Mouse (Mus musculus): ENCODE measurements around the gene Smg6. TPM values are rescaled to one million over a fixed set of nuclear protein-coding genes. Genes with fewer than 3 reads are reported as not detected.
"Not testable (repeated sequence)": the region's sequence is repeated elsewhere in the genome, so short reads cannot be mapped to it uniquely, and the experiment has no call there.

Smg6 gene
- total RNA-seq, 4 experiments from 2014 or later, result 16.7 to 22.8 (median 20.2) TPM

DNA sequence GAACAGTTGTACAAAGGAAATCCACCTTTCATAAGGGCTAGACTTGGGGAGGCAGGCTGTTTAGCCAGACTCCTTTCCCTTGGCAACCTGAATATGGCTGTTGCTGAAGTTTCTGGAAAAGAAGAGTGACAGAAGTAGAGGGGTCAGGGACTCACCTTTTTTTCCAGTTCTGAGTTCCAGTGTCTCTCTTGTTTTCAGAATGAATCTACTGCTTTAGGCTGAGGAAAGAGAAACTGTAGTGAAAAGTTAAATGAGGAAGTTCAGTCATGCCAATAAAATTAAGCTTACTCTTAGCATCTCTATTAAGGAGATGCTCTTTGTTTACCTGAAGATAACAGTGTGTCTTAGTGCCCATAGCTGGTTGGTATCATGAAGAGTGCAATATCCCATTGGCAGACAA, 69.2 kb downstream of the Smg6 start:
- no peak for DNase-seq (ENCODE audit: low spot score)

DNA sequence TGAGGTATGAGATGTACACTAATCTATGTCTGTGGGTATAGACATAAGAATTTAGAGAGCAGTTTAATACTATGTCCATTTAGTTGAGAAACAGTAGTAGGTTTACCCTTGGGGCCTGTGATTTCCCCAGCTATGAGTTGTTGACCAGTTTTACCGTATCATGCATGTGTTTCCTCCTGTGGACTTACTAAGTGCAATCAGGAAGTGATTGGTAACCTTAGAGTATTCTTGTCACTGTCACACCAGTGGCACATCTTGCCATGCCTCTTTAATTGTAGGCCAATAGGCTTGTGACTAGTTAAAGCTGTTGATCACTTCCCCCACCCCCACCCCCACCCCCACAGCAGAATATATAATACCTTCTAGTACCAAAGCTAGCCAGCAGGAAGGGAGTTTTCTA, 70.9 kb downstream of the Smg6 start:
- DNase-seq (ENCODE audit: low spot score), result no peak

DNA sequence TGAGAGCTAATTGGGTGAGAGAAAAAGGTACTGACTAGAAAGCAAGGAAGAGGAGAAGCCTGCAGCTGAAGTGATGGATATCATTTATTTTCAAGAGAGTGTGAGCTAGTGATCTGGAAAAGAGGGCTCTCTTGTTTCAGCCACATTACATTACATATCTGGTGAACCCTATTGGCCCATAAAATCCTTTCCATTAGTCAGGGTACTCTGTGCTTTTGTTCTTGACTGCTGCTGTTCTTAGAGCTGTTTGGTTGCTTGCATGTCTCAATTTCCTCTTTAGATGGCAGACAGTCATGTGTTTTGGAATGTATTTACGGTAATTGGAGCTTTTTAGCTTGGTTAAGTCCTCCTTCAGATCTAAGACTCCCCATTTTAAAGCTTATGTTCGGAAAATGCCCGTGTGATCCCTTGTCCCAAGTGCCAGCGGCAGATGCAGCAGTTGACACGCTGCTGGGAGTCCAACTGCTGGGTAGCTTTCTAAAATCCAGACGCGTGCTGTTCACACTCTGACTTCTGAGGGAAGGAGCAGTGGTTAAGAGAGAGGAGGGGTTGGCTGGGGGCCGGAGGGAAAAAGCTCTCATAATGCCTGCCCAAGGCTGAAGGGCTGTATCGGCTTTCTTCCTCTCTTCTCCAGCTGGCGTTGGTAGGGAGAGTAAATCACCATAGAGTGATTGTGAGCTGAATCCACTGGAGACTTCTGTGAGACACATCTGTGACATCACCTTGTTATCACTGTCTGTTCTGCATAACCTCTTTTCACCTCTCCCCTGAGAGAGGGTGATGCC, 75.4 kb downstream of the Smg6 start:
- no peak for DNase-seq (ENCODE audit: low spot score)

DNA sequence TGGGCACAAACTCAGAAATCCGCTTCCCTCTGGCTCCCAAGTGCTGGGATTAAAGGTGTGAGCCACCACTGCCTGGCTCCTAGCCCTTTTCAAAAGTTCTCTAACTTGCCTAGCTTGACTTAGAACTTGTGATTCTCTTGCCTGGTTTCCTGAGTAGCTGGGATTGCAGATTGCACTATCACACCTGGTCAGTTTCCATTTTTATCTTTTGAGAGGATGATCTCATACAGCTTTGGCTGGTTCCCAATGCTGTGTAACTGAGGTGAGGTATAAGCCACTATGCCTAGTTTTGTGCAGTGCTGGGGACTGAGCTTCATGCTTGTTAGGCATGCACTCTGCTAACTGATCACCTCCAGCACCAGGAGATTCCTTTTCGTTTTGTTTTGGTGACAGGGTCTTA, 82.6 kb downstream of the Smg6 start:
- no peak for DNase-seq (ENCODE audit: low spot score)

DNA sequence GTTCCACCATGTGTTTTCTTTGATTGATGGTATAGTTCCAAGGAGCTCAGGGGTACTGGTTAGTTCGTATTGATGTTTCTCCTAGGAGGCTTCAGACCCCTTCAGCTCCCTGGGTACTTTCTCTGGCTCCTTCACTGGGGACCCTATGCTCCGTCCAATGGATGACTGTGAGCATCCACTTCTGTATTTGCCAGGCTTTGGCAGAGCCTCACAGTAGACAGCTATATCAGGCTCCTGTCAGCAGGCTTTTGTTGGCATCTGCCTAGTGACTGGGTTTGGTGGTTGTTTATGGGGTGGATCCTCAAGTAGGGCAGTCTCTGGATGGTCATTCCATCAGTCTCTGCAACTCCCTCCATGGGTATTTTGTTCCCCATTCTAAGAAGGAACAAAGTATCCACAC, 83.9 kb downstream of the Smg6 start:
- not testable (repeated sequence) for DNase-seq (ENCODE audit: low spot score)

DNA sequence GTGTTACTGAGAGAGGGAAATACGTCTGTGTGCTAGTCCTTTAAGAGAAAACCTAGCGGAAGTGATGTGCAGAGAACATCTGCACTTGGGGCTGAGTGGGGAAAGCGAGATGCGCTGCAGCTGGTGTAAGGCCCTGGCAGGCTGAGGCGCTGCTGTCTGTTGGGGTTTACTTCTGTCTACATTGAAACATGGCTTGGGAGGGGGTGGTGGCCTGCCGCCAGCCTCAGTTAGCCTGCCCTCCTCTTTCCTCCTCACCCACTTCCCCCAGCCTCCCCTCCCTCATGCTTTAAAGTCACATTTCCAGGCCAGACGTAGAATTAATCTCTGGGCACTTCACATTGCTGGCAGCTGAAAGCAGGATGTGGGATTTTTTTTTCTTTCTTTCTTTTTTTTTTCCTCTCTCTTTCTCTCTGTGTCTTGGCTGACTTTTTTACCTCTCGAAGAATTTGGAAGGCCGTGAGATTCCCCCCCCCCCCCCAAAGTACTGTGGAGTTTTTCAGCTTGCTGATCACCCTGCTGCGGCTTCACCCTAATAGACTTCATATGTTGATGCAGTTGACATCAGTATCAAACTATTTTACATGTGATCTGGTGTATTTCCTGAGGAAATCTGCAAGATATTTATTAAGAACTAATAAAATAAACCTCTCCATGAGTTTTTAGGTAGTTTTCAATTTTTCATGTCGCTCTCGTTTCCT, 87.5 kb downstream of the Smg6 start:
- peak; percentile 74 for DNase-seq (ENCODE audit: low spot score)

DNA sequence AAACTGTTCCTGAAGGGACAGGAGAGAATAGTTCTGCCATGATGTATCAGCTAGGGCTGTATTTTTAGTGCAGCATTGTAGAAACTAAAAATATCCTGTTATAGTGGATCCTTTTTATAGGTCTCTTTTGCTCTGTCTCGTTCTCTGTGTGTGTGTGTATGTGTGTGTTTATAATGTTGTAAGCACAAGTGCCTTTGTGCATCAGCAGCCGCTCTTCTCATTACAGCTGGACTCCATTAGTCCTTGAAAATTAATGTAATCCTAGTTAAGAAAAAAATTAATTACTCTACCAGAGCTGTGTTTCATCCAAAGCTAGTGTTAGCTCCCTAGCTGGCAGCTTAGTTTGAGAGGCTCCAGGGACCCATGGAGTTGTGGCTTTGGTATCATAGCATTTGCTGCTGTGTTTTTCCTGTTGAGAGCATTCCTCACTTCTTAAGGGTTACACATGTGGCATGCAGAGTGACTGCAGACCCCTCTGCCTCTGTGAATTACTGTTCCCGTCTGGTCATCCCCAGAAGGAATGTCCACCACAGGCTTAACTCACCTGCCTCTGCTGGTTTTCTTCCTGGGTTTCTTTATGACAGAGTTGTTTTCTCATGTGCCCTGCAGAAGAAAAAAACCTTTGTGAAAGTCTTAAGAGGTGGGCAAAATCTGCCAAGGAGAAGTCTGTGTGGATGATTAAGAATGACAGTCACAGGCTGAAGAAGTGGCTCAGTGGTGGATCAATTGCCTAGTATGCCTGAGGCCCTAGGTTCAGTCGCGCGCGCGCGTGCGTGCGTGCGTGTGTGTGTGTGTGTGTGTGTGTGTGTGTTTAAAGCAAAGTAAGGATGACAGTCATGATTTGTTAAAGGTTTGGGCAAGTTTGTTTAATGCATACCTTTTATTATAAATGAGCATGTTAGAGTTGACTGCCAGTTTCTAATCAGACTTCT, 88.4 kb downstream of the Smg6 start:
- peak; percentile 58 for DNase-seq (ENCODE audit: low spot score)

DNA sequence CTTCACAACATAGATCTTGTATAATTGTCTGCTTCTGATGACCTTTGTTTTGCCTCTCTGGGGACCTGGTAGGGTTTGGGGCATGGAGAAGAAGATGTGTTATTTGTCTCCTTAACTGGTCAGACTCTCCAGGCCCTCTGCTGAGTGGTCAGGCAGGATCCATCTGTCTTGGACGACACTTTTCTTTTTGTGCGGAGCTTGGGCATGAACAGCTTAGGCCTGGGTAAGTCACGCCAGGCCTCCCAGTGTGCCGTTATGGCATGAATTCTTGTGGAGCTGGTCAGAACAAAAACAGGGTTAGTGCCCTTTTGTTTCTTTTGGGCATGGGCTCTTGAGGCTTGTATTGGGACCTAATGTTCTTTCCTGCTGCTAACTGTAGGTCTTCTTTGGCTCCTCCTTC, 89.2 kb downstream of the Smg6 start:
- DNase-seq (ENCODE audit: low spot score), result no peak

DNA sequence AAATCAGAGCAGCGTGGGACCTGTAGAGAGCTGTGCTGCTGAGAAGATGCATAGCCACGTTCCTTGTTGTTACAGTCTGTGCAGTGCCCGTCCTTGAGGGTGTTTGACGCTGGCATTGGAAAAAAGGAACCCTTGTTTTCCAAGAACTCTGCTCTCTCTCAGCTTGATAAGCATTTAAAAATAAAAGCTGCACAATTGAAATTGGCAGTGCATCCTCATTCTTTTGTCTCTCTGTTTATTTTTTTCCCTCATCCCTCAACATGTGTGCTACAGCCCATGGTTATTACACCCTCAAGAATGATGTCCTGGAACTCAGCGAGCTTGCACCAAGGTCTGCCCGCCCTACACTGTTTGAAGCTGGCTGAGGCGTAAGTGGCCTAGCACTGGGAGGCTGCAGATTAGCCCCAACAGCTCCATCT, 89.8 kb downstream of the Smg6 start:
- DNase-seq (ENCODE audit: low spot score), result peak; percentile 66

DNA sequence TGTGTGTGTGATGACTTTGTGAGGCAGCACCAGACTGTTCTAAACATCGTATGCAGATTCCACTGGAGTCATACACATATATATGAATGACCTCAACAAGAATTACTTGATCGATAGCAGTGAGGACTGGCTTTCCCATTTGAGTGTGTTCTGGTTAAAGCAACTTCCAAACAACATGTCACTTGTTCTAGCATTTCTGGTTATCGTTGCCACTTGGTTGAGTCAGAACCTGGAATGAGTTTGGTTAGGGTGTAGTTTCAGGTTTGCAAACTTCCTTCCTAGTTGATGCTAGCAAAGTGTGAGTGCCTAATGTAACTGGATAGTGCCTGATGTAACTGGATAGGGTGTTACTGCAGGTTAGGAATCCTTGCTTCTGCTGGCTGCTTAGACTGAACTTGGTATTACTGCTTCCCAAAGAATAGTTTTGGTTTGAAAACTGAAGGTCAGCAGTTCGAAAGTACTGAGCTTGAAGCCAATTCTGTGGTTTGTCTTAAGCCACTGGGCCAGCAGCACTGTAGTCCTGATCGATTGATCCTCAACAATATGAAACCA, 90.8 kb downstream of the Smg6 start:
- no peak for DNase-seq (ENCODE audit: low spot score)

DNA sequence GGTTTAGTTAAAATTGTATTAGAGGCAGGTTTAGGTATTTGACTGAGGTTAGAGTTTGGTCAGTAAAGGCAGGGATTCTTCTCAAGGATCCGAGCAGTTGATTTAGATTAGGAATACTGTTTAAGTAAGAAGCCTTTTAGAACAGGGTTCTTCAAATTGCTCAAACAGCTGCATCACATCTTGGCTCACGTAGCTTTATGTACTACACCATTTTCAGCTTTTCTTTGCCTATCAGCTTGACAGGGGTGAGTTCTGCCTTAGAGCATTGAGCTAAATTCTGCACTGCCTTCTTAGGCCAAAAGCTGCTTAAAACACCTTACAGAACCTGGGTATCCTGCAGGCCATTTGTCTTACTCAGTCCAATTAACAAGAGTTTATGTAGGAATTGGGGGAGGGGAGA, 92.2 kb downstream of the Smg6 start:
- DNase-seq (ENCODE audit: low spot score), result no peak

DNA sequence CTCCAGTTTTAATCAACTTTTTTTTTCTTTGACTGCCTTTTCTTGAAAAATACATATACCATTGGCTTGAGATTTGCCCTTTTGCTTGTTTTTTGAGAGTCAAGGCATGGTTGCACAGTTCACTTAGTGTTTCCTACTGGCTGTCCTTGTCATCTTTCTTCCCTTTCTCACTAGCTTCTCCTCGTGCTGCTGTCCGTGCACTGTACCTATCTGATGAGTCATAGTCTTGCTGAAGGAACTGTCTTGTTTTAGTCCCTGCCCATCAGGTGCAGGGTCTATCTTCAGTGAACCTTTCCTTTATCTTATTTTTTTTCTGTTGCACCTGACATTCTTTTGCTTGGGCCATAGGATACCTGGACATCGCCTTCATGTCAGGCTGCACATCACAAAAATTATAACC, 101.4 kb downstream of the Smg6 start:
- no peak for DNase-seq (ENCODE audit: low spot score)

DNA sequence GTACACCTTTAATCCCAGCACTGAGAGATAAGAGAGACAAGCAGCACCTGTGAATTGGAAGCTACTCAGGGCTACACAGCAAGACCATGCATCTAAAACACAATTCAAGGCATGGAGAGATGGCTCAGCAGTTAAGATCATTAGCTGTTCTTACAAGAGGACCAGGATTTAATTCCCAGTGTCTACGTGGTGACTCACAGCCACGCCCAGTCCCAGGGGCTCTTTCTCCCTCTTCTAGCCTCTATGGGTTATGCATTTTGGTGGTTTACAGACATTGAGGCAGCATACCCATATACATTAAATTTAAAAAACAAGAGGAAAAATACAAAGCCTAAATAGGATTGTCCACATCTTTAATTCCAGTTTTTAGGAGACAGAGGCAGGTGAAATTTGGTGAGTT, 102.0 kb downstream of the Smg6 start:
- DNase-seq (ENCODE audit: low spot score), result no peak

DNA sequence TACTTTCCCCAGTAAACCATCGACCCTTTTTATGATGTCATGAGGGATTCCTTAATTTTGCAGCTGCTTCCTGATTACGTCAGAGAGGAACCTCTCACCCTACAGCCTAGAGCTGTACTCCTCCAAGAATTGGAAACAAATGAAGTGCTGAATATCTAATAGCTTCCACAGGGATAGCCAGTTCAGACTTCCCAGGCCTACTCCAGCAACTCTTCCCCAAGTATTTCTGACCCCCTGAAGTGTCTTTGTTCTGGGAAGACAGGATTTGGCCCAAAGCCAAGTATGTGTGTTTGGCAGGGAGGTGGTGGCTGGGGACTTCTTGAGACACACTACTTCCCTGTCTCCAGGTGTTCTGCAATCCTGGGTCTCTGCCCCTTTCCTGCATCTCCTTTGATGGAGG, 105.6 kb downstream of the Smg6 start:
- no peak for DNase-seq (ENCODE audit: low spot score)

DNA sequence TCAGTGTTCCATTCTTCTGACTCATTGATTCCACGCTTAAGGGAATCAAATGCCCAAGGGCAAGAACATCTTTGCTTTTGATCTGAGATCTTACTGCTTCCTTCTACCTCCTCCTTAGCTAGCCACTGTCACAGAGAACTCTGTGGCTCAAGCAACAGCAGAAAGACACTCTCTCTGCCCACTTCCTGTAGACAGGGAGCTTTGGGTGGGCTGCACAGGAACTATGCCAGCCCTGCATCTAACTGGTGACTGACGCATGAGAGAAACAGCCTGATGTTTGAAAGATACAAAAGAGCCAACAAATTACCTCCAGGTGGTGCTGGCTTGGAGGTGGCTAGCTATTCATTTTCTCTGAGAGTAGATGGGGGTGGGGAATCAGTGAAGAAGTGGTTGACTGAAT, 107.3 kb downstream of the Smg6 start:
- no peak for DNase-seq (ENCODE audit: low spot score)

DNA sequence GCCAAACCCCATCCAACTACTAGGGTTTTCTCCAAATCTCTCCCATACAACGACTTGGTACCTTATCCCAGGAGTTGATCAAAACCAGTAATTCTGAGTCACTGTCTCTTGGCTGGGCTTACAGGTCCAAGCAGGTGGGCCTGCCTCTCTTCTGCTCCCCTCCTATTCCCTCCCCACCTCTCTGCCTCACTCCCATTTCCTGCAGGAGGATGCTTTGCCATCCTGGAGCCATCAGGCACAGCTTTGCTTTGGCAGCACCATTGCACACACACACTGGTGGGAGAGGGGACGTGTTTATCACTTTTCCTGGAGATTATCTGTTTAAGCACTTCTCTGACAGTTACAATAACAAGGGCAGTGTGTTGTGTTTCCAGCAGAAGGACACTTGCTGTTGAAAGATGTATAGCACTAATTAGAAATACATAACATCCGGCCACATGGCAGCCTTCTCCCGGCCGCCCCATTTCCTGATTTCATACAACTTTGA, 108.0 kb downstream of the Smg6 start:
- DNase-seq (ENCODE audit: low spot score), result no peak

DNA sequence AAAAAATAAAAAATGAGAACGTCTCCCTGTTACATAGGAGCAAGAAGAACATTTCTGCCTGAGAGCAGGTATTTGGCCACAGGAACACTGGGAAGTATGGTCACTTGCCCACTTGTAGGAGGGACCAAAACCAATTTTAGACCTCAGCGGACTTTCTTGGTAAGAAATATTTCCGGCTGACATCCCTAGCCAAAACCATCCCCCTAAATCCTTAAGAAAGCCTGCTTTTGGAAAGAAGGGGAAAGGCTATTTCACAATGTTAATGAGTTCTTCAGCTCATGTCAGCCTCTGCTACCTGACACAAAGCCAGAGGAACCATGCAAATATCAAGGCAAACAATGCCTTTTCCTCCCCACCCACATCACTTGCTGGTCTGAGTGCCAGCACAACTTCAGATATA, 108.5 kb downstream of the Smg6 start:
- no peak for DNase-seq (ENCODE audit: low spot score)

DNA sequence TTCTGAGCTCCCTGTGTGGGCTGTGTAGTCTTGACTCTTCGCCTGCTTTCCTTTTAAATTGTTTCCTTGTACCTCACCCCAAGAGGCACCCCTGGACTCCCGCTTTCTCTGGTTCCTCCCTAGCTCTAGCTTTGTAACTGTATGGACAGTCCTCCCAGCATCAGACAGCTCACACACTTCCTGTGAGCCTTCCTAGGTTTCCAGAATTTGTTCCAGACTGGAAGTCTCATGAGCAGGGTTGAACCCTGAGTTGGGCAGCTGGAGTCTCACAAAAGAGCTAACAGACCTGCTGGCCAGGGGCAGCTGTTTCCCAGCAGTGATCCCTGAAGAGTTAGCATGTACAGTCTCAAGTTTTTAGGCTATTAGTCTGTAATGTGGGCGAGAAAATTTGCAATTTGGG, 118.7 kb downstream of the Smg6 start:
- no peak for DNase-seq (ENCODE audit: low spot score)

DNA sequence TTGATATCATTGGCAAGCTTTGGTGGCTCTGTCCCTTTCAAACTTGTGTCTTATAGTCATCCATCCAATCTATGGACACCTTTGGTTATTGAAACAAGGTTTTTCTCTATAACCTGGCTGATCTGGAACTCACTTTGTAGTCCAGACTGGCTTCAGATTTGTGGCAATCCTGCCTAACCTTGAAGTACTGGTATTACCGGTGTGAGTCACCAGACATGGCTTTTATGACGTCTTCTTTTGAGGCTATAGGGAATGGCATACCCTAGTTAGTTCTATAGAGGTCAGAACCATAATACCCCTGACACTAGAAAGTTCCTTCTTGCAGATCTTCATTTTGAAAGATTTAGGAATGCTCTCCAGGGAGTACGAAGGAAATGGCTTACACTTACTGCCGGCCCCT, 120.2 kb downstream of the Smg6 start:
- DNase-seq (ENCODE audit: low spot score), result no peak

DNA sequence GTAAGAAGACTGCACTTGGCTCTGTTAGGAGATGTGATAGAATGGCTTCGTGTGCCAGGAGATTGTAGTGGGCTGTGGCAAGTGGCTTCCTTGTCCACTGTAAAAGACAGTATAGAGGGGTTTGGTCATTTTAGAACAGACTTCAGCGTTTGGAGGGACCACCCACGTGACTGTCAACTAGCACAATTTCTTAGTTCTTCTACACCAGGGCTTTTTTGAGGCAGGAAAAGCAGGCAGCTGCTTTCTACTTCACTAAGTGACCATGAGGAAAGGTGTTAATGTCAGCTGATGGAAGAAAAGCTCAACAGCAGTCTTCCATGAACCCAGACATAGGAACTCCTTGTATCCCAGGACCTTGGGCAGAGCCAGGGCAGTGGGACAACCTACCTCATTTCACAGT, 121.0 kb downstream of the Smg6 start:
- no peak for DNase-seq (ENCODE audit: low spot score)

DNA sequence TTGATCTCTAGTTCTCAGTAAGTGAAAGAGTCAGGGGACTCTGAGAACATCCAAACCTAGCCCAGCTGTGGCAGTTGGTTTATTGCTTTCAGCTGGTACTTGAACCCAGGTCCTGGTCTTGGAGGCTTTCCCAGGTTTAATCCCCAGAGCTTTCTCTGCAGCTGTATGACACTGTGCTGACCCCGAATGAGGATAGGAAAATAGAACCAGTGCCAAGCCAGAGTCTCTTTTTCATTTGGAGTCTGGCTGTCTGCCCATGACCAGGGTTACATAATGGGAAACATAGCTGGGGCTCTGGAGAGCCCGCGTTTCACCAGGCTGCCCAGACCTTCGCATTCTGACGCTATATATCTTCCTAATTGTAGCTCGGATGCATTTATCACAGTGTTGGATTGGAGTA, 121.4 kb downstream of the Smg6 start:
- peak; percentile 97 for DNase-seq (ENCODE audit: low spot score)
